Mouse (Mus musculus): ENCODE measurements at regions not wholly inside any gene's neighbourhood (a gene's known extent, or its start where the extent isn't known, plus 50 kb on each side); places are given as distances from the start of the nearest gene placed in this dataset.

DNA sequence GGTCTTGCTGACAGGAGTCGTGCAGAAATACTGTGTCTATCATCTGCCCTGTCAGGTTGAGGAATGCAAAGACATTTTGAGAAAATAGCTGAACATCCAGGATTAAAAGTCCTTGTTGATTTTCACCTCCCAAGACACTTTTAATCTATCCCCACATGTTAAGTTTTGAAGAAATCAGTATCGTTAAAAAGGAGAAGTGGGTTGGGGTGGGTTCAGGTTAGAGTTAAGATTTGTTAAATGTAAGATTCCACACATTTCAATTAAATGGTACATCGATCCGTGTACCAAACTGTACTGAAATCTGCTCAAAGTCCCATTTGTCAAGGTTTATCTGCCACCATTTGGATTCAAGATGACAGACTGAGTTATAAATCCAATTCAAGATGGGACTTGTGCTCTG is 162.8 kb downstream of the Dhx15 start:
- H3K9ac ChIP-seq (ENCODE audit: insufficient read depth, low read depth), result no peak overlapping the region
- H3K4me1 ChIP-seq (ENCODE audit: control insufficient read depth in 1 of 2, insufficient read depth in 2 of 2), result no peaks in the 10 kb centered on the region
- no peak overlapping the region for H3K4me2 ChIP-seq (ENCODE audit: insufficient read depth, low read depth, poor library complexity, severe bottlenecking)
- H3K27me3 ChIP-seq (replicated peaks), result no peaks in the 10 kb centered on the region
- H3K79me2 ChIP-seq (replicated peaks; ENCODE audit: control insufficient read depth, extremely low read depth, insufficient read depth, poor library complexity, severe bottlenecking), result no peaks in the 10 kb centered on the region
- no peaks in the 10 kb centered on the region for H3K36me3 ChIP-seq (replicated peaks in 1 of 2; ENCODE audit: control insufficient read depth in 1 of 2, insufficient read depth in 1 of 2, low read length in 1 of 2)
- in situ Hi-C loops (cut with MboI; ENCODE audit: low pct_ligation_motif_present, low pct_unique_long_range_greater_than_20kb, low sequenced_read_pairs) (no loop called here), dilution Hi-C loops (cut with MboI; ENCODE audit: extremely low pct_ligation_motif_present, extremely low pct_unique_long_range_greater_than_20kb, low sequenced_read_pairs) (no loop called here)
- H3K9me3 ChIP-seq (replicated peaks; ENCODE audit: low read length), result no peaks in the 10 kb centered on the region
- H3K4me3 ChIP-seq (replicated peaks in 1 of 3; ENCODE audit: low read depth in 2 of 3, low read length in 2 of 3, poor library complexity in 1 of 3), result no peak overlapping the region
- no peak overlapping the region for H3K27ac ChIP-seq (ENCODE audit: insufficient read depth, low read depth)
- no peak for TF ChIP-seq NELFE (IDR thresholded peaks at IDR 0.05; ENCODE audit: low read depth, low read length)
- no peak for TF ChIP-seq MXI1 (IDR thresholded peaks at IDR 0.05; ENCODE audit: low read depth, low read length)
- TF ChIP-seq JUND (conservative IDR thresholded peaks at IDR 0.05; ENCODE audit: low read depth, low read length), result no peak
- no peak for DNase-seq (ENCODE audit: extremely low read depth)

DNA sequence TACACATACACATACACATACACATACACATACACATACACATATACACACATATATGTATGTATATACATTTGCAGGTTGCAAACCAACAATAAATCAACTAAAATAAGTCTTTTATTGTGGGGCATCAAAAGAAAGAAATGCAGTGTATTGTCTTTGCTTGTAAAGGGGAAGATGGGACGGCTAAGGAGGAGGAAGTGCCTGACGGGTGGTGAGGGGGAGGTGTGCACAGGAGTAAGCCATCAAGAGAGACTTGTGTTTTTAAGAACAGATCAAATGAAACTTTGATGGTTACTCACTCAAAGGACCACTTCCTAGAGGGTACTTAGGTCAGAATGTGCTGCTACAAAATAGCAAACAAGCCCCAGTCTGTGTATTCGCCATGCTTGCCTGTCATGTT is 164.2 kb downstream of the Dhx15 start:
- no peak overlapping the region for H3K27ac ChIP-seq (ENCODE audit: insufficient read depth, low read depth)
- no peak overlapping the region for H3K9ac ChIP-seq (ENCODE audit: insufficient read depth, low read depth)
- TF ChIP-seq CTCF (conservative IDR thresholded peaks at IDR 0.05 in 1 of 2, IDR thresholded peaks at IDR 0.05 in 1 of 2; ENCODE audit: low read depth in 2 of 2, low read length in 2 of 2) (no peak), SMC3 (IDR thresholded peaks at IDR 0.05; ENCODE audit: low read depth, low read length) (no peak), E2F4 (IDR thresholded peaks at IDR 0.05; ENCODE audit: insufficient replicate concordance, low read depth, low read length) (no peak), ZNF384 (IDR thresholded peaks at IDR 0.05; ENCODE audit: low read depth, low read length) (no peak), JUND (conservative IDR thresholded peaks at IDR 0.05; ENCODE audit: low read depth, low read length) (no peak), ZKSCAN1 (IDR thresholded peaks at IDR 0.05; ENCODE audit: borderline replicate concordance, low read depth, low read length) (no peak), MAX (IDR thresholded peaks at IDR 0.05; ENCODE audit: low read length) (no peak), GABPA (IDR thresholded peaks at IDR 0.05; ENCODE audit: insufficient replicate concordance, low read depth, low read length) (no peak), NELFE (IDR thresholded peaks at IDR 0.05; ENCODE audit: low read depth, low read length) (no peak), ETS1 (conservative IDR thresholded peaks at IDR 0.05; ENCODE audit: low read depth, low read length) (no peak), MXI1 (IDR thresholded peaks at IDR 0.05; ENCODE audit: low read depth, low read length) (no peak)
- no peaks in the 10 kb centered on the region for H3K79me2 ChIP-seq (replicated peaks; ENCODE audit: control insufficient read depth, extremely low read depth, insufficient read depth, poor library complexity, severe bottlenecking)
- H3K4me1 ChIP-seq (ENCODE audit: control insufficient read depth in 1 of 2, insufficient read depth in 2 of 2), result no peaks in the 10 kb centered on the region
- dilution Hi-C loops (cut with MboI; ENCODE audit: extremely low pct_ligation_motif_present, extremely low pct_unique_long_range_greater_than_20kb, low sequenced_read_pairs) (no loop called here), in situ Hi-C loops (cut with MboI; ENCODE audit: low pct_ligation_motif_present, low pct_unique_long_range_greater_than_20kb, low sequenced_read_pairs) (no loop called here)
- H3K36me3 ChIP-seq (replicated peaks in 1 of 2; ENCODE audit: control insufficient read depth in 1 of 2, insufficient read depth in 1 of 2, low read length in 1 of 2), result no peaks in the 10 kb centered on the region
- no peaks in the 10 kb centered on the region for H3K9me3 ChIP-seq (replicated peaks; ENCODE audit: low read length)
- no peak overlapping the region for H3K4me3 ChIP-seq (replicated peaks in 1 of 3; ENCODE audit: low read depth in 2 of 3, low read length in 2 of 3, poor library complexity in 1 of 3)
- no peak for DNase-seq (ENCODE audit: extremely low read depth)
- no peak overlapping the region for H3K4me2 ChIP-seq (ENCODE audit: insufficient read depth, low read depth, poor library complexity, severe bottlenecking)
- no peaks in the 10 kb centered on the region for H3K27me3 ChIP-seq (replicated peaks)

DNA sequence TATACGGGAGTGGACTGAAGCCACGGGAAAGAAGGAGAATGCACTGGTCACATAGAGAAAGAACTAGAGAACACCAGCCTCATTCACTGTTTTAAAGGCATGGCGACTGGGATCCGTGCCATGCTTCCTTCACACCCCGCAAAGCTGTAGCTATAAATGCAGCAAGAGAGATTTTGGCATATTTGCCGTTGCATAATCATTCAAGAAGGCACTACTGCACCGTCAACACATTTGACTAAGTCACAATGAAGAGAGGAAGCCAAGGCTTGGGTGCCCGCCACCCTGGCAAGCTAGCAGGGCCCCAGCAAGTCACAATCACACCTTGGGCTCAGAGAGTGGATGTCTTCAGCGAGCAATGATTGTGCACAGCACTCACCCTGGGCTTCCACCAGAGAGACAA is 167.1 kb downstream of the Dhx15 start:
- TF ChIP-seq IRF4 (IDR thresholded peaks at IDR 0.05; ENCODE audit: low read depth, low read length), result no peak
- no peak for TF ChIP-seq UBTF (IDR thresholded peaks at IDR 0.05; ENCODE audit: low read depth, low read length)
- TF ChIP-seq MYC (IDR thresholded peaks at IDR 0.05; ENCODE audit: low read depth, low read length), result no peak
- TF ChIP-seq MAZ (IDR thresholded peaks at IDR 0.05; ENCODE audit: low read depth, low read length), result no peak
- no peak for TF ChIP-seq JUN (IDR thresholded peaks at IDR 0.05; ENCODE audit: insufficient read depth, low read depth, low read length)
- no peak for TF ChIP-seq PAX5 (IDR thresholded peaks at IDR 0.05; ENCODE audit: low read length)
- no peak for TF ChIP-seq ZNF384 (IDR thresholded peaks at IDR 0.05; ENCODE audit: low read depth, low read length)
- TF ChIP-seq ETS1 (conservative IDR thresholded peaks at IDR 0.05; ENCODE audit: low read depth, low read length), result no peak
- no peak for TF ChIP-seq TCF12 (IDR thresholded peaks at IDR 0.05; ENCODE audit: low read depth, low read length)
- no peak for TF ChIP-seq NELFE (IDR thresholded peaks at IDR 0.05; ENCODE audit: low read depth, low read length)
- no peak for TF ChIP-seq MAX (IDR thresholded peaks at IDR 0.05; ENCODE audit: low read length)
- TF ChIP-seq POLR2AphosphoS2 (IDR thresholded peaks at IDR 0.05; ENCODE audit: low read depth, low read length), result no peak
- no peak for TF ChIP-seq HCFC1 (IDR thresholded peaks at IDR 0.05; ENCODE audit: low read depth, low read length)
- TF ChIP-seq TBP (conservative IDR thresholded peaks at IDR 0.05; ENCODE audit: low read depth, low read length), result no peak
- no peak for TF ChIP-seq CHD2 (IDR thresholded peaks at IDR 0.05; ENCODE audit: low read length)
- Histone ChIP-seq H3K27ac (ENCODE audit: insufficient read depth, low read depth) (no peak overlapping the region), H3K4me1 (ENCODE audit: control insufficient read depth in 1 of 2, insufficient read depth in 2 of 2) (no peaks in the 10 kb centered on the region), H3K4me2 (ENCODE audit: insufficient read depth, low read depth, poor library complexity, severe bottlenecking) (no peak overlapping the region), H3K36me3 (replicated peaks in 1 of 2; ENCODE audit: control insufficient read depth in 1 of 2, insufficient read depth in 1 of 2, low read length in 1 of 2) (no peaks in the 10 kb centered on the region), H3K9me3 (replicated peaks; ENCODE audit: low read length) (no peaks in the 10 kb centered on the region), H3K4me3 (replicated peaks in 1 of 3; ENCODE audit: low read depth in 2 of 3, low read length in 2 of 3, poor library complexity in 1 of 3) (no peak overlapping the region), H3K9ac (ENCODE audit: insufficient read depth, low read depth) (no peak overlapping the region), H3K27me3 (replicated peaks) (no peaks in the 10 kb centered on the region), H3K79me2 (replicated peaks; ENCODE audit: control insufficient read depth, extremely low read depth, insufficient read depth, poor library complexity, severe bottlenecking) (no peaks in the 10 kb centered on the region)
- no peak for DNase-seq (ENCODE audit: extremely low read depth)
- in situ Hi-C loops (cut with MboI; ENCODE audit: low pct_ligation_motif_present, low pct_unique_long_range_greater_than_20kb, low sequenced_read_pairs) (no loop called here), dilution Hi-C loops (cut with MboI; ENCODE audit: extremely low pct_ligation_motif_present, extremely low pct_unique_long_range_greater_than_20kb, low sequenced_read_pairs) (no loop called here)
